24 mouse cellular contexts compared by ENCODE assay signal in the genomic region with DNA sequence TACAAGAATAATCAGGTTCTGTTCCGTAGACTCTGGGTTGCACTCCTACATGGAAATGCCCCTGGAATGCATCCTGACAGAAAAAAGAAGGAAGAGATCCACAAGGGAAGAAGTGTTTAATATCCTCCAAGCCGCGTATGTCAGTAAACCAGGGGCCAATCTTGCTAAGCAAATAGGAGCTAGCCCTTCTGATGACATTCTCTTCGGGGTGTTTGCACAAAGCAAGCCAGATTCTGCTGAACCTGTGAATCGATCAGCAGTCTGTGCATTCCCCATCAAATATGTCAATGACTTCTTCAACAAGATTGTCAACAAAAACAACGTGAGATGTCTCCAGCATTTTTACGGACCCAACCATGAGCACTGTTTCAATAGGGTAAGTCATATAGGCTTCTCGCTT.
"Had no signal": no experiment of that assay in that cellular context is flagged by ENCODE, and none has a peak within 500 bp of the region (broad histone marks: within the 10 kb centered on the region; RNA-seq: fewer than 3 reads in every experiment).

No protein-coding gene starts in this region.

- ATAC-seq: hindbrain, postnatal 0 days; intestine, embryonic 16.5 days had no signal

- H3K4me2 ChIP-seq: heart, embryonic 11.5 days; heart, embryonic 13.5 days; heart, embryonic 15.5 days; hindbrain, embryonic 13.5 days; hindbrain, embryonic 15.5 days; limb, embryonic 13.5 days; limb, embryonic 15.5 days had no signal

- H3K9ac ChIP-seq: heart, embryonic 13.5 days; heart, embryonic 15.5 days; hindbrain, embryonic 13.5 days; hindbrain, embryonic 15.5 days; limb, embryonic 13.5 days; limb, embryonic 15.5 days; liver, embryonic 14.5 days had no signal

- H3K36me3 ChIP-seq: heart, embryonic 13.5 days; heart, embryonic 15.5 days; hindbrain, embryonic 13.5 days; hindbrain, embryonic 15.5 days; limb, embryonic 13.5 days; limb, embryonic 15.5 days had no signal

- H3K27me3 ChIP-seq: heart, embryonic 13.5 days; heart, embryonic 15.5 days; hindbrain, embryonic 13.5 days; hindbrain, embryonic 15.5 days; limb, embryonic 13.5 days; limb, embryonic 15.5 days had no signal

- H3K9me3 ChIP-seq: heart, embryonic 13.5 days; heart, embryonic 15.5 days; hindbrain, embryonic 13.5 days; hindbrain, embryonic 15.5 days; limb, embryonic 13.5 days; limb, embryonic 15.5 days had no signal

- H3K27ac ChIP-seq: heart, adult 2 months; heart, embryonic 13.5 days; heart, embryonic 15.5 days; hindbrain, embryonic 13.5 days; hindbrain, embryonic 15.5 days; hindbrain, postnatal 0 days; limb, embryonic 13.5 days; limb, embryonic 15.5 days; liver, embryonic 14.5 days had no signal

- H3K4me1 ChIP-seq: hindbrain, embryonic 13.5 days; hindbrain, embryonic 15.5 days; limb, embryonic 15.5 days had no signal

- H3K4me3 ChIP-seq: heart, adult 2 months; heart, embryonic 13.5 days; heart, embryonic 15.5 days; hindbrain, embryonic 13.5 days; hindbrain, embryonic 15.5 days; limb, embryonic 13.5 days; limb, embryonic 15.5 days had no signal

- DNase-seq: gastrocnemius, postnatal 14 days; gastrocnemius, postnatal 36 days; heart, adult 11 months; heart, adult 2 months; heart, postnatal 14 days; heart, postnatal 36 days; kidney, adult 11 months; kidney, adult 8-10 months; kidney, postnatal 10 days; kidney, postnatal 36 days; layer of hippocampus, adult 9-11 months; layer of hippocampus, postnatal 36 days; left cerebral cortex, postnatal 4 days; lung, adult 18-20 months had no signal
